Mouse (Mus musculus): ENCODE measurements around the gene Grap2.

The Grap2 gene

DNA sequence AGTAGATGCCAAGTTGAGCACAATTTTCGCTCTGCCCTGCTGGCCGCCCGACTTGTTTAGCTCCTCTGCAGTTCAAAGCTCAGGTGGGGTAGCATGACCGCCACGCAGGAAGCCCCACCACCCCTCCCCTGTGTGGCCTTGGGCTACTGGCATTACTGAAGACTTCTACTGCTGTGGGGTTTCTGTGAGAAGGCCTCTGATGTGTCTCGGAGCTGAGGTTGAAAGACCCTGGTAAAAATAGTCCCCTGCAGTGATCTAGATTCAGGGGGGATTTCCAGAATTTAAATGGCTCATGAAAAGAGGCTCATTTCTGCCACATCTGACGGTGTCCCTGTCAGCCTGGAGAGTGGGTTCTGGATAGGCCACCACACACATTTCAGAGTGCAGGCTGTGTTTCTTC, 30.1 kb downstream of the Grap2 start:
- no peak for DNase-seq (ENCODE audit: low spot score)

DNA sequence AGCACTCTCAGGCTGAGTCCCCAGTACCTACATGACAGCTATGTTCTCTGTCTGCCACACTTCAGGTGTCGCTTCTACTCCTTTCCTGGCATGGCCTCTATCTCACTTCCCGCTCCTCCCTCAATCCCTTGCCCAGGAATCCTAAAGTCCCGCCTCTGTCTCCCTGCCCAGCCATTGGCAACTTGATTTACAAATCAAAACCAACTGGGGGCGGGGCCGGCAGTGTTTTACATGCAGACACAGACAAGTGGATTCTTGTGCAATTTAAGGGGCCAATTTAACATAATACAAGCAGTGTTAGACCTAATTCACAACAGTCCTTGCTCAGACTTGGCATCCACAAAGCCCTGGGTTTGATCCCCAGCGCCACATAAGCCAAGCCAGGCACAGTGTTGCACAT, 31.6 kb downstream of the Grap2 start:
- no peak for DNase-seq (ENCODE audit: low spot score)

DNA sequence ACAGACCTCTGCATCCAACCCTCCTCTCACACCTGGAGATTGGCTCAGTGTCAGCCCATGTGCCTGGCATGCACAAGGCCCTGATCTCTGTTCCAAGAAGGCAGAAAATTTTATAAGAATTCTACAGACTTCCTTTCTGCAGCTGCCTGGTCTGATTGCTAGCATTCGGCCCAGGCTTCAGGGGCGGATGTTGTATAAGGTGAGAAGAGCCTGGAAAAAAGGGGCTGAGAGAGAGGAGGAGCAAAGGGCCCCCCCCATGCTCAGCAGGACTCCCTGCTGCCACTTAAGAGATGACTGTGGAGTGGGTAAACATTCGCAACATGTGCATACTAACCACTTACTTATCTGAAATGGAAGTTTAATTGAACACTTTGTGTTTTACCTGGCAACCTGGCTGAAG, 35.6 kb downstream of the Grap2 start:
- no peak for DNase-seq (ENCODE audit: low spot score)

DNA sequence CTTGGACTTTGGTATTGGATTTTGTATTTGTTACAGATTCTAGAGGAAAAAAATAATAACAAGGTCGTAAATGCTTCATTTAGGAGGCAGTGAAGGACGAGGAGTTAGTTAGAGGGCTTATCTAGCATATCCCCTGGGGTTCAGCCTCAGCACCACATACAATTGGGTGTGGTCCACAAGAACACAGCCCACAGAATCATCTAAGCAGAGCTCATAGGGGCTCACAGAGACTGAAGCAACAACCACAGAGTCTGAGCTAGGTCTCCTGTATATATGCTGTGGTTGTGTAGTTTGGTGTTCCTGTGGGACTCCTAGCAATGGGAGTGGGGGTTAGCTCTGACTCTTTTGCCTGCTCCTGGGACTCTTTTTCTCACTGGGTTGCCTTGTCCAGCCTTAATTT, 37.9 kb downstream of the Grap2 start:
- no peak for DNase-seq (ENCODE audit: low spot score)

DNA sequence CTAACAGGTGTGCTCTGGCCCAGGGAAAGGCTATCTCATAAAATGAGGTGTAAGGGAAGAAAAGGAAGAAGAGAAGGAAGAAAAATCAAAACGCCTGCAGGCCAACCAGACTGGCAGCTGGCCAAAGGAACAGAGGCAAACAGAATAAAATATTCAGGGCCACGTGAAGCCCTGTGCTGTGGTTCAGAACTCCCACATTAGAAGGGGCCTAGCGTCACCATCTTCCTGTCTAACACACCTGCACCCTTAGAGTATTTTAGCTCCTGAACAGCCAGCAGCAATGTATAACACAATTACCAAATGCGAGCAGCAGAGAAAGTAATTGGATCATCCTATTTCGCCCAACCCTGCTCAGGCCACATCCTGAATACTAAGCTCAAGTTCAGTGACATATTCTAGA, 39.1 kb downstream of the Grap2 start:
- DNase-seq (ENCODE audit: low spot score) = no peak

DNA sequence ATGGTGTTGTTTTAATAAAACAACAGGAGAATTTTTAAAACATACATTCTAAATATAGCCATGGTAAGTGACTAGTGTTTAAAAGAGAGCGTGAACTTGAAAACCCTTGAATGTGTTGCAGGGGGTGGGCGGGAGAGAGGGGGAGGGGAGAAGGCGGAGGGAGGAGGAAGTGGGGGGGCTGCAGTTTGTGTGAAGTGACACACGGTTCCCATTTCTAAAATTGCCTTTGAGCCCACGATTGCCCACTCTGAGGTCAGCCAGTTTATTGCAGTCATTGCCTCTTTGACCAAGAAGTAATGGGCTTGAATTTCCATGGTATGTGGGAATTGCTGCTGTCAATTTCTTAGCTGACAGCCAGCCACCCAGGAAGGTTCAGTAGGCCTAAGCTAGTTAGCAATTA, 41.5 kb downstream of the Grap2 start:
- DNase-seq (ENCODE audit: low spot score) = peak; percentile 19

DNA sequence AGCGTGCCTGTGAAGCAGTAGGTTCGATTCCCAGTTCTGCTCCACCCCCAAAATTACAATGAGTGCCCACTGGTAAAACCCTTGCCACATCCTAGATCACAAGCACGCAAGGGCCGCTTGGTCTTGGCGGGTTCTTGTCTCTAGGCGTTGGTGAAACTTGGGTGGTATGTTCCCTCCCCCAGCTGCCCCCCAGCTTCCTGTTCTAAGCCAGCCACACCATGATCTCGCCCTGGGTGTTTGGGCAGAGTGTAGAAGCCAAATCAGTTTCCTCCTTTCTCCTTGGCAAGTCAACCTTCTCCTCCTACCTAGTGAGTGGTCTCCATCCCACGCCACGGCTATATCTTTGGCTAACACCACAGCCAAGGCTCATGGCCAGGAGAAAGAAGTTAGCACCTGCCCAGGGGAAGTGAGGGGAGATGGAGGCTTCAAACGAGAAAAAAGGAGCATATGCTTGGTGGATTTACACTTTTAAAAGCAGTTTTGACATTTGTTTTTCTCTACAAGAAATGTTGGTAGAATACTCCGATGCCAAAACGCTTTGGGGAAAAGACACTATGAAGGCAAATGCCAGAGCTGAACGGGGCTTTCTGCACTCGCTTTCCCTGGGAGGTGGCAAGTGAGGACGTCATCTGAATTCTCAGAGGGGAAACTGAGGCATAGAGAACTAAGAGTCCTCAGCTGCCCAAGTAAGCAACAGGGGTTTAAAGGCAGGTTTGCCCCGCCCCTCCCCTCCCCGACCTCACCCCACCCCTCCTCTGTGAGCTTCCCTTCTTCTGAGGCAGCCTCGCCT, 42.3 kb downstream of the Grap2 start:
- no peak for DNase-seq (ENCODE audit: low spot score)

DNA sequence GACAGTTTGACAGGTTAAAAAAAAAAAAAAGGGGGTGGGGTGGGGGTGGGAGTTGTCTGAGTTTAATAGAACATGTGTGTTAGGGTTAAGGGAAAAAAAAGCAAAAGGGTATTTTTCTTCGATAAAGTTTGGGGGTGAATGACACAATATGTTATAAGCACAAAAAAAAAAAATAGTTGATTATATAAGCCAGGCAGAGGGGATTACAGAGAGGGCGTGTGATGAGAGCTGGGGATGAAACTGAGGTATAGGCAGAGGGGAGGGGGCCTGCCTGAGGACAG, 42.8 kb downstream of the Grap2 start:
- no peak for DNase-seq (ENCODE audit: low spot score)

DNA sequence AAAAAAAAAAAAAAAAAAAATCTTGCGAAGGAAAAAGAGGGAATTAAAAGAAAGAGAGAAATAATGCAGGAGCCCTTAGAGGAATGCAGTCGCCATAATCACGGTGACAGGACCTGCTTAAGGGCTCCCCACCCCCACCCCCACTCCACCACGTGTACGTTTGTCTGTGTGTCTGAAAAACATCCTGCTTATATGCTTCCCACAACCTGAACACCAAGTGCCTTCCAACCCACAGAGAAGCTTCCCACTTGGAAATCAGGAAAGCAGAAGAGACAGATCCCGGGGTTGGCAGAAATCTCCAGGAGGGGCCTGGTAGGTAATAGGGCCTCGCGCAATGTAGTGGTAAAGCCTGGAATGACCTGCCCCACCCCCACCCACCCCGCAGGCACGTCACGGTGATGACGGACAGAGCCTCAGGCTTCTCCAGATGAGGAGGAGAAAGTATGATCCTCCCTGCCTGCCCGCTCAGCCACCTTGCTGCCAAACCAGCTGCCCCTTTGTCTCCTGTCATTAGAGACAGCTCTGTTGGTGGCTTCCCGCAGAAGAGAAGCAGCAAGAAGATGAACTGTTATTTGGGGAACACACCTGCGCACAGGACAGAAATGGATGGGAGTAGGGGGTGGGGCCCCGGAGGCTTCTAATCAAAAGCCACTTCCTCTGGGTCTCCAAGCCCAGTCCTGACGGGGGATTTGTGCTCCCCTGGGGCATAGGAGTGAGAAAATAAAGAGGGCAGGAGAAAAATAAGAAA, 43.4 kb downstream of the Grap2 start:
- peak; percentile 21 for DNase-seq (ENCODE audit: low spot score)

DNA sequence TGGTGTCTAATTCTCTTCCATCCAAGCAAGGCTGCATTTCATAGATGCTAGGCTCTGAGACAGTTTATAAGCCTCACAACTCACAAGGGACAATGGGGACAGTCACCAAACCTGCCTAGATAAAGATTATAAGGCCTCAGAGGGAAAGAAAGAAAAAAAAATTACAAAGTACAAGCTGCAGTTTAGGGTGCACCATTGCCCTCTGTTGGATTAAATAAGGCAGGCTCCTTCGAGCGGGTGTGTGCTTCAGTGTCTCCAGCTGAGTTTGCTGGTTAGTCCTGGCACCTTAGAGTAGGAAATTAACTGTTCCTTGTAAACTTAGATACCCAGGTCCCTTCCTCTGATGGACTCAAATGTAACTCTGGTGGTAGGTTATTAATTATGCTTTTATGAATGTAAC, 45.4 kb downstream of the Grap2 start:
- no peak for DNase-seq (ENCODE audit: low spot score)

DNA sequence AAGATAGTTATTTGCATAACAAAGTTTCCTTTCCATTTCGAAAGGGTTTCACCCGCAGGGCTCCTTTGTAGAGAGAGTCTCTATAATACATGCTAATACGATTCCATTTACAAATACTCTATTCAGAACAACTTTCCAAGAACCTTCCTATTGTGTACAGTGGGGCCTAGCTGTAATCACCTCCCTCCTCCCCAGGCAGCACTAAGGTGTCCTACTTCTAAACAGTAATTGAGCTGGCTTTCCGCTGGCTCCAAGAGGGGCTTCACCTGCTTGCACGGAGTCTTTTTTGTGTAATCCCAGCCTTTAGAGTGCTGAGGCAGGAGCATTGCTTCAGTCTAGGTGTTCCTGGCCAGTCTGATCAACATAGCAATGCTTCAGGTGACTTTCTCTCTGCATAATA, 46.8 kb downstream of the Grap2 start:
- DNase-seq (ENCODE audit: low spot score) = no peak

DNA sequence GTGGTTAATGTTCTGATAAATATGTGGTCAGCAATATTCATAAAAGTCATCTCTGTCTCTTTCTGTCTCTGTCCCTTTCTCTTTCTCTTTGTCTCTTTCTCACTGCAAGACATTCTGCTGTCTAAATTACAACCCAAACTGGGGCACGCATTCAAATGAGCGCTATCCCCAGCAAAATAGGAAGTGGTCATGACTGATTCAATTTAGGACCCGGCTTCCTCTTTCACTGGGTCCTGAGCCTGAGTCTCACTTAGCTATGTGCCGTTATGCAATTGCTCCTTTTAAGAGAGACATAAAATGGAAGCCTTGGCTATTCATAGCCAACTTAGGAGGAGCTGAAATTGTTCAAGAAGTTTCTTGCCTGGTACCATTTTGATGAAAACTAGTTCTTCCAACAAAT, 47.4 kb downstream of the Grap2 start:
- no peak for DNase-seq (ENCODE audit: low spot score)

DNA sequence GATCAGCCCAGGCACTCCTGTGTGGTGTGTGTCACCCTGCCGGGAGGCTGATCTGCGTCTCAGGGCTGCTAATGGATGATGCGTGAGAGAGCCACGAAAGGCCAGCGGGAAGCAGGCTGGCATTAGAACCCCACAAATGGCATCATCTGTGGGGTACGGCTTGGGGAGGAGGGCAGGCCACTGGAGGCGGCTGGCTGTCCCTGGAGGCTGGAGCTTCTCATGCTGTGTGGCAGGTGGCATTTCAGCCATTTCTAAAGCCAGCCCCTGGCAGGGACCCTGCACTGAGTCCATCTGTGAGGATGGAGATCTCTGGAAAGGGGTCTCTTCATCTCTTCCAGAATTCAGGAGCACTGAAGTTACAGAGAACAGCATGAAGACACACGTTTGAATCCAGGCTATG, 48.0 kb downstream of the Grap2 start:
- no peak for DNase-seq (ENCODE audit: low spot score)

DNA sequence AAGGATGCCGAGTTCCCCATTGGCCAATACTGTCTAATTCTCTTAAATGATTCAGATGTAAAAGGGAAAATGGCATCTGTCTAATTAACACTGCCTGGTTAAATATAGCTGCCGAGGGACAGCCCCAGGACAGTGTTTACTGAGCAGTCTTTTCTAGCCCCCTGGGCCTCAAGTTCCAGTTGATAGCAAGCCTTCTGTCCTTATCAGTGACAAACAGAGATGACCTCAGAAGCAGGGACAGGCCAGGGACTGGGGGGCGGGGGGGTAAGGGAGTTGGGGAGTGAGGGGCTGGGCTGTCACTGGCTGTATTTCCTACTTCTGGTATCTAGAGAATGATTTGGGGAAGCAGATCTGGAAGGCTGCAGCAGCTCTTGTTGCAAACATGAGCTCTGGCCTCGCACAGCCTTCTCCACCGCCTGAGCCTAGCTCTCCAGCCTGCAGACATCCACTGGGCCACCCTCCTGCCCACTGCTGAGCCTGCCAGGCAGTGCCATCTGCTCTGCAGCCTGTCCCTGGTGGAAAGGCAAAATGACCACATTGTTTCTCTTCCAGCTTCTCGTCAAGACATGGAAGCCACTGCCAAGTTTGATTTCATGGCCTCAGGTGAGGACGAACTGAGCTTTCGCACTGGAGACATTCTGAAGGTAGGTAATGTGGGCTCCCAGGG, 50.9 kb downstream of the Grap2 start:
- no peak for DNase-seq (ENCODE audit: low spot score)

DNA sequence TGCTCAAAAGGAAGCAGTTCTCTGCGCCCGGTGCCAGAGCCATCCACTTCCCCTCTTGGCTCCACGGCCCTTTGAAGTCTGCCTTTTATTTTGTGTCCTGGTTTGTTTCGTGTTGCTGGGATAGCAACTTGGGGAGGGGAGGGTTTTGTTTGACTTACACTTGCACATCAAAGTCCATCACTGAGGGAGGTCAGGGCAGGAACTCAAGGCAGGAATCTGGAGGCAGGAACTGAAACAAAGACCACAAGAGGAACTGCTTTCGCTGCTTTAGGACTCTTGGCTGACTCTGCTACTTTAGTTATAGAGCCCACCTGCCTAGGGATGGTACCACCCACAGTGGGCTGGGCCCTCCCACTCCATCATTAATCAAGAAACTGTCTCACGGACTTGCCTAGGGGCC, 54.1 kb downstream of the Grap2 start:
- DNase-seq (ENCODE audit: low spot score) = no peak

DNA sequence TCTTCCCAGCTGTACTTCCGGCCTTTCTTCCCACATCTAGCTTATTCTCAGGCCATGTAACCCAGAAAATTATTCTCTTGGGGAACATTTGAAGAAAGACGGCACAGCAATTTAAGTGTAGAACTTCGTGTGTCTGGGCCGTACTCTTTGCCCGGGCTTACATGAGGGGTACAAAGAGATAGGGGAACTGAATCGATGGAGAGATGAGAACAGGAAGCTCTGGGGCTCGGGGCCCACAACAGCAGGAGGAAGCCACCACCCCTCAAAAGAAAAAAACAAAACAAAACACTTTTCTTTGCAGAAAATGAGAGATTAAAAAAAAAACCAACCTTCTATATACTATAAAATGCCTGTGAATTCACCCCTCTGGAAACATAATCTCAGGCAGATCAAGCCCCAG, 57.8 kb downstream of the Grap2 start:
- no peak for DNase-seq (ENCODE audit: low spot score)

DNA sequence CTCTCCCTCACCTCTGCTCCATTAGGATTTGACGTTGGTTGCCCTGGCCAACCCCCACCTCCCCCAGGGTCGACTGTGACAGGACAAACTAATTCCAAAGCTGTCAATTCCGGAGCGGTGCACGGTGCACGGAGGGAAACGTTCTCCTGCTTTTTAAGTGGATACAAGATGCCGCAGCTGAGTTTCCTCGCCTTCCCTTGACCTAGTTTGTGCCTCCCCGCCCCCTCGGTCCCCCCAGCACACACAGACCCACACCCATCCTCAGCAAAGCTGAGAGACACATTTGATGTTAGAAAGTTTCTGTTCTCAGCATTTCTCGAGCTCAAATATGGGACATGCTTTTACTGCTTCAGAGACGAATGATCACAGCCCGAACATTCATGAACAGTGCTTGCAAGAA, 58.3 kb downstream of the Grap2 start:
- DNase-seq (ENCODE audit: low spot score) = no peak

DNA sequence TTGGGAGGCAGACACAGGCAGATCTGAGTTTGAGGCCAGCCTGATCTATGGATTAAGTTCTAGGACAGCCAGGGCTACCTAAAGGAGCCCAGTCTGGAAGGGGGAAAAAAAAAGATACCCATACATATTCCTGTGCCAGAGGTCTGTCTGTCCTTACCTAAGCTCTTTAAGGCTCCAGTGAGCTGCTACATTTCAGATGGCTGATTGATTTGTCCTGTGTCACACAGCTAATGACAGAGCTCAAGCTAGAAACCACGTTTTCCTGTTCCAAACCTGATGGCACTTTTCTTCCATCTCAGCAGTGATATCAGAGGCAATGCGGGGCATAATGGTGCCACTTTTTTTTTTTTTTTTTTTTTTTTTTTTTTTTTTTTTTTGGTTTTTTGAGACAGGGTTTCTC, 58.9 kb downstream of the Grap2 start:
- no peak for DNase-seq (ENCODE audit: low spot score)

DNA sequence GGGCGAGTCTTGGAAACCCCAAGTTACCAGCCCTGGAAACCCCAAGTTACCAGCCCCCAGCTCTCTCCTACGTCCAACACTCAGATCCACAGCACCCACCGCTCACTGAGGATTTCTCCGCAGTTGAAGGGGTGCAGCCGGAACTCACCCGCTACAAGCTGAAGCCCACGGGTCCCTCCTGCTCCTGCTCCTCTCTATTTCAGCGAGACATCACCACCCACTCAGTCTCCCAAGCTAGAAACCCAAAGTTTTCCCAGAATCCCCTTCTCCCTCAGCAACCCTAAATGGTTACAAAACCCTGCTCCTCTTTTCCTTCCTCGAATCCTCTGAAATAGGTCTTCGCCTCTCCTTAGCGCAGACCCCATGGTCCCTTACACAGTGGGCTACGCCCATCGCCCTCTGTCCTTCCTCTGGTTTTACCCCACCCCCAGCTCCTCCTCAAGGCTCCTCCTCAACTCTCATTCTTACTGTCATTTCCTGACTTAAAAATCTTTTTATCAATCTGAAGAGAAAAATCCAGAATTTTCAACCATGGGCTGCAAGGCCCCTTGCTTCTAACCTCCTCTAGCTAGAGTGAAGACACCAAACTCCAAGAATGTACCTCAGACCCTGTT, 60.0 kb downstream of the Grap2 start:
- DNase-seq (ENCODE audit: low spot score) = no peak

DNA sequence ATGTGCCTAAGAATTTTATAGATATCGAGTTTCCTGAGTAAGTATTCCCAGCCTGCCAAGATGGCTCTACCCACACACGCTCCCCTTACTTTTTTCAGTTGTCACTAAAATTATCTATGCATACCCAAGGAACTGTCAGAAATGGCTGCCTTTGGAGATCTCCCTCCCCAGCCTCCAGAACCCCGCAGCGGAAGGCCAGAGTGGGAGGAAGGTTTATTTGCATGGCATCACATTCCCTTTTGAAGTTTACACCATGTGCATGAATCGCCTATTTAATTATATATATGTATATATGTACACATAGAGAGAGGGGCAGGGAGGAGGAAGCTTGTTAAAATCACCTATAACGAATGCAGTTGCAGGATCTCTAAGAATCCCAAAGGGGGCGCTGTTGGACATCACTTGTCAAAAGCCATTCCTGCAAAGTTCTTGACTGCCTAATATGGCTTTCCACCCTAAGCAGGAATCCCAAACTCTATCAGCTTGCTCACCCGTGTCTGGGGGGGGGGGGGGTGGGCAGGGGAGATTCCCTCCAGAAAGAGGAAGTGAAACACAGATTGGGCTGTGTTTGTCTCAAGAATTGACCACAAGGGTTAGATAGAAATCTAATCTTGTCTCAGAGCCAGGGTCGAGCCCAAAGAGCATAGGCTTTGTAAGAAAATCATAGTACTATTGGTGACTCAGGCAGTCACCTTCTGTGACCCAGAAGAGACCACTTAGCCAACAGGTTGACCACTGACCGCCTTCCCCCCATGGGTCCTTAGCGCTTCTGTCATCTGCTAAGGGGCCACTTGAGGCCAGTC, 62.2 kb downstream of the Grap2 start:
- peak; percentile 64 for DNase-seq (ENCODE audit: low spot score)

DNA sequence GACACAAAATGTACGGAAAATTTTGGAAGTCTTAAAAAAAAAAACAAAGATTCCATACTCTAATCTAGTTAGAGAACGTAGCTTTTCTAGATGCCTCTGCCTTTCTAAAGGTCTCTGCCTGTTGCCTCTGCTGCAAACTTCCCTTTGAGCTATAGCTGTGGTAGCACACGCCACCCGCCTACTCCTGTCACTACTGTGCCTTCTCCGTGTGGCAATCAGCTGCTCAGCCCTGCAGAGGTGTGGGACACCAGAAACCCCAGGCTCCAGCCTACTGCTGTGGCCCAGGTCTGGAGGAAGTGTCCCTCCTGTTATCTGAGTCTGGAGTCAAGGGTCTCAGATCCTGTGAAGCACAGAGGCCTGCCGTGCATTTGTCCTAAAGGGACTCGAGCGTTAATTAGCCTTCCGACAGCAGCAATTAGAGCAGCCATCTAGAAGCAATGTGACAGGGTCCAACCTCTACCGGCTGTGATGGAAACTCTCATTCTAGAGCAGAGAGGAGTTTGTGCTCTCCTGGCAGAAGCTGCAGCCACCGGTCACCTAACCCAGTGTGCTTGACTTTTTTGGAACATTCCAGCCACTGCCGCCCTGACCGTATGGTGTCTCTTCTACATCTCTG, 64.5 kb downstream of the Grap2 start:
- no peak for DNase-seq (ENCODE audit: low spot score)
